Mouse (Mus musculus): Measurements from ENCODE around the gene Kif1bp. TPM values are rescaled to one million over a fixed set of nuclear protein-coding genes. Genes with fewer than 3 reads are reported as not detected.
"Not testable (repeated sequence)": the region's sequence is repeated elsewhere in the genome, so short reads cannot be mapped to it uniquely, and the experiment has no call there.

Kif1bp gene
- polyA plus RNA-seq, 1 experiment = 71.8 TPM

DNA sequence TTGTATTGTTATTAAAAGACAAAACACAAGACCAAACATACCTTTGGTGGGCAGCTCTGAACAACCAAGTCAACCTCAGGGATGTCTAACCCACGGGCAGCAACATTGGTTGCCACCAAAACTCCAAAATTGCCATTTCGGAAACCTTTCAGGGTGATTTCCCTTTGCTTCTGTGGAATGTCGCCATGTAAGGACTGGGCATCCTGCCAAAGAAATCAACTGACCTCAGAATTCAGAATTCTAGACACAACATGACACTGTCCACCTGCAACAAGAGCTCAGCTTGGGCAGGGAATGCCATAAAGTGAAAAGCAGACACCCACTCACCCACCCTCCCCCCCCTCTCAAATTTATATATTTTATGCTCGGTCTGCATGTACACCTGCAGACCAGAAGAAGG lies 10.4 kb upstream of the Kif1bp start:
- TF ChIP-seq POLR2A (IDR thresholded peaks at IDR 0.05; ENCODE audit: borderline replicate concordance, extremely low read depth, insufficient read depth, insufficient read length, poor library complexity, severe bottlenecking) = no peak
- TF ChIP-seq CTCF (IDR thresholded peaks at IDR 0.05; ENCODE audit: borderline replicate concordance, extremely low read depth, insufficient read depth, insufficient read length) = no peak
- DNase-seq (ENCODE audit: low read depth) = no peak

DNA sequence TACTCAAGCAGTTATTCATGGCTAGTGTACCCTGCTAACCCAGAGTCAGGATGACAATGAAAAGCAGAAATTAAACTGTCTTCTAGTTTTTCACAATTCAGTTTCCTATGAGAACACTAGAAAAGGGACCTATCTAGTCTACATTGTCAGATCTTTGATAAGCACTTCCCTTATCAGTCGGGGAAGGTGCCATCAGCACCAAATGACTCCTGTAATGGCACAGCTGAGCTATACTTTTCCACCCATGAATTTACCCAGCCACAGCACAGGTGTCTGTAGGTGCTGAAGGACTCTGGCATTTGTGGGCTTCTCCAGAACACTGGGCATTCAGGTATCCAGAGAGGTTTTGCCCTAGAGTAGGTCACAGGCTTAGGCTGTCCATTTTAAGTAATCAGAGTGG lies 5.0 kb upstream of the Kif1bp start:
- DNase-seq (ENCODE audit: low read depth) = no peak
- TF ChIP-seq POLR2A (IDR thresholded peaks at IDR 0.05; ENCODE audit: borderline replicate concordance, extremely low read depth, insufficient read depth, insufficient read length, poor library complexity, severe bottlenecking) = no peak
- TF ChIP-seq CTCF (IDR thresholded peaks at IDR 0.05; ENCODE audit: borderline replicate concordance, extremely low read depth, insufficient read depth, insufficient read length) = no peak

DNA sequence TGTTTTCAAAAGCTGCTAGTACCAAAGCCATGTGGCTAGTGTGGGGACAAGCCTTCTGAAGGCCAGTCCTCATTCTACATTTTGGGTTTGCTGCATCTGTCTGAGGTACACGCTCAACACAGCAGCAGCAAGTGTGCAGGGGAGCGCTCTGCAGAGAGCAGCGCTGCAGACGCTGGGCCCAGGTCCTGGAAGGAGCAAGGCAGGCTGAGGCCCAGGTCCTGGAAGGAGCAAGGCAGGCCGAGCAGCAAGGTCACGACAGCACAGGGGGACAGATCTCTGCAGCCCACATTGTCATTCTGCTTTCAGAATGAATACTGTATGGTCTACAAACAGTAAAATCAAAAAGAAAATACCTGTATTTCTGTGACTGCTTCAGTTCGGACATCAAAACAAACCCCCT lies 4.4 kb upstream of the Kif1bp start:
- no peak for TF ChIP-seq POLR2A (IDR thresholded peaks at IDR 0.05; ENCODE audit: borderline replicate concordance, extremely low read depth, insufficient read depth, insufficient read length, poor library complexity, severe bottlenecking)
- TF ChIP-seq CTCF (IDR thresholded peaks at IDR 0.05; ENCODE audit: borderline replicate concordance, extremely low read depth, insufficient read depth, insufficient read length) = no peak

DNA sequence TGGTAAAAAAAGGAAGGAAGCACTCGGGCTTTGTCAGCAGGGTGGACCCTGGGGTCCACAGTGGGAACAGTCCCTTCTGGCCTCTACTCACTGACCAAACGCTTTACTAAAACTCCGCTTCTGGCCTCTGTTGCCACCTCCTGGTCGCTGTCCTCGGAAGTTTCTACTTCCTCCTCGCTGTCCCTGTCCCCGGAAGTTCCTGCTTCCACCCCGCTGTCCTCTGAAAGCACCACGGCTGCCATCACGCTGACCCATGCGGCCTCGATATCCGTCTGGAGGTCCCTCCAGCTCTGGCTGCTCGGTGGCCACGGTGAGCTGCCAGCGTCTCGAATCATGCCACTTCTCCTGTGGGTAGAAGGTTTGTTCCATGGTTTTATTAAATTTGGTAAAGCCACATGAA lies 4.0 kb upstream of the Kif1bp start:
- TF ChIP-seq CTCF (IDR thresholded peaks at IDR 0.05; ENCODE audit: borderline replicate concordance, extremely low read depth, insufficient read depth, insufficient read length) (no peak), POLR2A (IDR thresholded peaks at IDR 0.05; ENCODE audit: borderline replicate concordance, extremely low read depth, insufficient read depth, insufficient read length, poor library complexity, severe bottlenecking) (no peak)
- DNase-seq (ENCODE audit: low read depth) = no peak

More for the DNA sequence above, 4.4 kb upstream of the Kif1bp start:
- no peak for DNase-seq (ENCODE audit: low read depth)

DNA sequence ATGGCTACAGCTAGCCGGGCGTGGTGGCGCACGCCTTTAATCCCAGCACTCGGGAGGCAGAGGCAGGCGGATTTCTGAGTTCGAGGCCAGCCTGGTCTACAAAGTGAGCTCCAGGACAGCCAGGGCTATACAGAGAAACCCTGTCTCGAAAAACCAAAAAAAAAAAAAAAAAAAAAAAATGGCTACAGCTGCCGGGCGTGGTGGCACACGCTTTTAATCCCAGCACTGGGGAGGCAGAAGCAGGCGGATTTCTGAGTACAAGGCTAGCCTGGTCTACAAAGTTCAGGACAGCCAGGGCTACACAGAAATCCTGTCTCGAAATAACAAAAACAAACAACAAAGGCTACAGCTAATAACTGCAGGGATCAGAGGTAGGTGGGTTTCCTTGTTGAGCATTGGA lies 872 bp upstream of the Kif1bp start:
- not testable (repeated sequence) for DNase-seq (ENCODE audit: low read depth)

DNA sequence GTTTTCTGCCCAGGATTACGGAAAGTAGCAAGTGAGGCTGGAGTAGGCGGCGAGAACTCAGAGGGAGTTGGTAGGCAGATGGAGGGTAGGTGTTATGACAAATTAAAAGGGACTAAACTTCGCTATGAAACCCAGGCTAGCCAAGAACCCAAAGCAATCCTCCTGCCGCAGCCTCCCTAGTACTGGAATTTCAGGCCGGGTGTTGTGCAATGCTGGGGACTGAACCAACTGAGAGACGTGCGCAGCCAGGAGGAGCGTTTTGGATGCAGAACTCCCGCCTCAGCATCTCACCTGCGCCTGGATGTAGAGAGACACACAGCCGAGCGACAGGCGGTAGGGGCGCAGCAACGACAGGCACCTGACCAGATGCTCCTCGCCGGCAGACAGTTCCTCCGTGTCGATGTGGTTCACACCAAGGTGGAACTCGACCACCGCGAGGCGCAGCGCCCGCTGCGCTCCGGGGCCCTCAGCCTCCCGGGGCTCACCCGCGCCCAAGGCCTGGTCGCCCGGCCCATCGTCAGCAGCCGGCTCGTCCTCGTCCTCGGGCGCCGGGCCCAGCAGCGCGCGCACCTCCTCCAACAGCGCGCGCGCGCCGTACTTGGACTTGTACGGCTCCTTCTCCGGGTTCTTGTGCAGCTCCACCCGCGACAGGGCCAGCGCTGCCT lies 452 bp downstream of the Kif1bp start:
- no peak for TF ChIP-seq CTCF (IDR thresholded peaks at IDR 0.05; ENCODE audit: borderline replicate concordance, extremely low read depth, insufficient read depth, insufficient read length)
- TF ChIP-seq POLR2A (IDR thresholded peaks at IDR 0.05; ENCODE audit: borderline replicate concordance, extremely low read depth, insufficient read depth, insufficient read length, poor library complexity, severe bottlenecking) = no peak

DNA sequence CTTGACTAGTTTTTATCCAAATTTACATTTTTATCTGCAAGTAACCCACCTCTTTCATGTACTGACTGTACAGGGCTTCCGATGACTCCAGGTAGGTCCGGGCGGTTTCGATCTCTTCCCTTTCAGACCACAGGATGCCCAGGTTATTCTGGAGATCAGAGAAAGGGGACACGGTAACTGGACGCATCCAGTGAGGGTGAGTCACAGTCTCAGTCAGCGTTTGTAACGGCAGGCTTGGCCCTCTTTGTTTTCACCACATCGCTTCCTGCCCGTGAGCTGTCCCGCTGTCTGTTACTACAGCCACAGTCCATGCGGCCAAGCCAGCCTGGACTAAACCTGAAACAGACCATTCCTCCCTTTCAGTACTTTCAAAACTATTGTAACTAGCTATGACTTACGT lies 3.3 kb downstream of the Kif1bp start:
- no peak for TF ChIP-seq CTCF (IDR thresholded peaks at IDR 0.05; ENCODE audit: borderline replicate concordance, extremely low read depth, insufficient read depth, insufficient read length)
- no peak for TF ChIP-seq POLR2A (IDR thresholded peaks at IDR 0.05; ENCODE audit: borderline replicate concordance, extremely low read depth, insufficient read depth, insufficient read length, poor library complexity, severe bottlenecking)
- DNase-seq (ENCODE audit: low read depth) = no peak

More for the DNA sequence above, 452 bp downstream of the Kif1bp start:
- DNase-seq (ENCODE audit: low read depth) = no peak

DNA sequence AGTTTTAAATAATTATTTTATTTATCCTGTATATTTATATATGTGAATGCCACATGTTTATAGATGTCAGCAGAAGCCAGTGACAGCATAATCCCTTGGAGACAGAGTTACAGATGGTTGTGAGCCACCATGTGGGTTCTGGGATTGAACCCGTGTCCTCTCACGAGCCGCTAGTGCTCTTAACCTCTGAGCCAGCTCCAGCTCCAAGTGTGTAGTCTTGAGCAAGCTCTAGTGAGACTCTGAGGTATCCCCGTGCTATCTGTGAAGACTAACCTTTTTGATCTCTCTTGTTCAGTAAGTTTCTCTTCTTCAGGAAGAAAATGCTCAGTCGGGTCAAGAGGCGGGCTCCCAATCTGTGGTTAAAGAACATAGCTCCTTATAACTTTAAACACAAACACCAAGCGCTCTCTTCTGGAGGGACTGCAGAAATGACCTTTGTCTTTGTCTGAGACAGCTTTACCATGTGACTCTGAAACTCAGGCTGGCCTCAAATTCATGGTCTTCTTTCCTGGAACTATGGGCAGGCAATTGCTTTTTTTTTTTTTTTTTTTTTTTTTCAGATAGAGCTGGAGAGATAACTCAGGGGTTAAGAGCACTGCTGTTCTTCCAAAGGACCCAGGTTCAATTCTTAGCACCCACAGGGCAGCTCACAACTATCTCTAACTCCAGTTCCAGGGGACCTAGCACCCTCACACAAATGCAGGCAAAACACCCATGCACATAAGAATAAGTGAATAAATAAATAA lies 8.0 kb downstream of the Kif1bp start:
- no peak for TF ChIP-seq POLR2A (IDR thresholded peaks at IDR 0.05; ENCODE audit: borderline replicate concordance, extremely low read depth, insufficient read depth, insufficient read length, poor library complexity, severe bottlenecking)
- TF ChIP-seq CTCF (IDR thresholded peaks at IDR 0.05; ENCODE audit: borderline replicate concordance, extremely low read depth, insufficient read depth, insufficient read length) = no peak

DNA sequence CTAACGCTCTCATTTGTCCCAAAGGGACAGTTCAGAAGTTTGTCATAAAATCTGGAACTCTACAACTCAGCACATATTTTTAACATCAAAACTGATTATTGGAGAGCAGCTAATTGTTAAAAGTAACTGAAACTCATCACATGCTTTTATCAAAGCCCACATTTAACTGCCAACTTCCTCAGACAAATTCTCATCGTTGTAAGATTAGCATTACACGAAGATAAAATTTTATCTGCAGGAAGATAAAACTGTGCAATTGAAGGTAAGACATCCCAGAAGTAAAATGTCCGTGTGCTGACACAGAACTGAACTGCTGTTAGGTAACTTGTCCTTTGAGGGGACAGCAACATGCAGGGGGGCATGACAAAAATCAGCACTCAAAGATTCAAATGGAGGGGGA lies 9.4 kb downstream of the Kif1bp start:
- DNase-seq (ENCODE audit: low read depth) = no peak
- TF ChIP-seq POLR2A (IDR thresholded peaks at IDR 0.05; ENCODE audit: borderline replicate concordance, extremely low read depth, insufficient read depth, insufficient read length, poor library complexity, severe bottlenecking) (no peak), CTCF (IDR thresholded peaks at IDR 0.05; ENCODE audit: borderline replicate concordance, extremely low read depth, insufficient read depth, insufficient read length) (no peak)

More for the DNA sequence above, 8.0 kb downstream of the Kif1bp start:
- no peak for DNase-seq (ENCODE audit: low read depth)

DNA sequence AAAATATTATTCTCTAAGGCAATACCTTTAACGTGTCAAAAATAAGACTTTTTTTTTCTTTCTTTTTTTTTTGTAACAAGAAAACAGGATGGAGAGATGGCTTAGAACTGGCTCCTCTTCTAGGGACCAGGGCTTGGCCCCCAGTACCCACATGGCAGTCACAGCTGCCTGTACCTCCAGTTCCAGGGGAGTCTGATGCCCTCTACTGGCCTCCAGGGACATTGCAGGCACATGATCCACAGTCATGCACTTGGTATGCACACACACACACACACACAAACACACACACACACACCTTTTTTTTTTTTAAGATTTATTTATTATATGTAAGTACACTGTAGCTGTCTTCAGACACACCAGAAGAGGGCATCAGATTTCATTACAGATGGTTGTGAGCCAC lies 20.5 kb downstream of the Kif1bp start:
- no peak for DNase-seq (ENCODE audit: low read depth)
- TF ChIP-seq CTCF (IDR thresholded peaks at IDR 0.05; ENCODE audit: borderline replicate concordance, extremely low read depth, insufficient read depth, insufficient read length) (peak; percentile 50; the same call in 1 of the 2 replicates), POLR2A (IDR thresholded peaks at IDR 0.05; ENCODE audit: borderline replicate concordance, extremely low read depth, insufficient read depth, insufficient read length, poor library complexity, severe bottlenecking) (no peak)

DNA sequence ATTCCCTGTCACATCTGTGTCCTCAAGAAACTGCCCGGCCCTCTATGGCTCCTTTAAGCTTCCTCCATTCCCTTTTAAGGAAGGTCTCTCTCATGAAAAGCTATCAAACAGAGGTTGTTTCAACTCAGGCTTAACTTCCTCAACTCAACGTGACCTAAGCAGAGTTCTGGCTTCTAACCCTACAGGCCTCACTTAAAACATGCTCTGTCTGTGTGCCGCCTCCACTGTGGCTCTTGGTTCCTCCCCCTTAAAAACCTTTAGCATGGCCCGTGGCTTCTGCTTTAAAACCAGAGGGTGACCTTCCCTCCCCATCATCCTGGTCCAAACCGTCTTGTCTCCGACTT lies 21.7 kb downstream of the Kif1bp start:
- DNase-seq (ENCODE audit: low read depth) = no peak

More for the DNA sequence above, 21.7 kb downstream of the Kif1bp start:
- TF ChIP-seq CTCF (IDR thresholded peaks at IDR 0.05; ENCODE audit: borderline replicate concordance, extremely low read depth, insufficient read depth, insufficient read length) (no peak), POLR2A (IDR thresholded peaks at IDR 0.05; ENCODE audit: borderline replicate concordance, extremely low read depth, insufficient read depth, insufficient read length, poor library complexity, severe bottlenecking) (no peak)
